Mouse (Mus musculus) lung, postnatal 0 days (tissue): Measurements from ENCODE around the gene Sipa1l1.

ENCODE experiments used
- CTCF ChIP-seq: IDR thresholded peaks from 2 replicates; pipeline ENCODE4 v1.5.1; 2016; ENCODE audit warnings: antibody characterized with exemption, mild to moderate bottlenecking
- EP300 ChIP-seq: IDR thresholded peaks from 2 replicates; pipeline ENCODE4 v1.6.1; 2016; ENCODE audit warnings: antibody characterized with exemption, mild to moderate bottlenecking, control low read depth

DNA sequence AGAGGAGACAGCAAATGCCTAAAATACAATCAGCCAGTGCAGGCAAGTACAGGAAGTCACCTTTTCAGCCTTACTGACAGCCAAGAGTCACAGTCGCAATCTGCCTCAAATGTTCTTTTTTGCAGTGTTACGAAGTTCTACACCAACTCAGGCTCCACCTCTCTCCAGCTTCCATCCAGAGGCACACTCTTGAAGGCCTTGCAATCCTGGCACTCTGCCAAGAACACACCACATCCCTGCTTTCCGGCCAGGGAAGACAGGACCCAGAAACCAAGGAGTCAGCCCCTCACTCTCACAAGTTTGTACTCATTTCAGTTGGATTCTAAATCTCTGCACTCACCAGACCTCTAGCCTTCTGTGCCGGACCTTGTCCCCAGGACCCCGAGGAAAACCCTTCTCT, 299.3 kb downstream of the Sipa1l1 start:
- TF ChIP-seq CTCF (no peak), EP300 (no peak)
